Mouse (Mus musculus) G1E (cell line): ENCODE data around the gene Sult1e1.

Experiments
- CTCF ChIP-seq: IDR thresholded peaks from 2 replicates; pipeline ENCODE4 v1.5.1; 2012; ENCODE audit warnings: low read depth, low read length, inconsistent platforms, mixed read lengths
- GATA1 ChIP-seq: IDR thresholded peaks from 2 replicates; pipeline ENCODE4 v1.6.1; 2012; ENCODE audit warnings: borderline replicate concordance, low read length, inconsistent platforms, mixed read lengths
- POLR2AphosphoS5 ChIP-seq: IDR thresholded peaks from 2 replicates; pipeline ENCODE4 v1.6.1; 2012; ENCODE audit warnings: low read depth, low read length, inconsistent platforms; ENCODE audit not compliant: insufficient replicate concordance
- TAL1 ChIP-seq: conservative IDR thresholded peaks from 2 replicates; pipeline ENCODE4 v1.6.1; 2012; ENCODE audit warnings: low read depth, low read length, inconsistent platforms, mixed read lengths

- no peak for TF ChIP-seq CTCF
- TF ChIP-seq GATA1: no peak
- TF ChIP-seq POLR2AphosphoS5: no peak
- TF ChIP-seq TAL1: no peak
Measured at GRCm38 (mm10) chr5:87568845-87569244, 22.5 kb downstream of the Sult1e1 start, which contains the start of gene Sult1d1.
